Mouse (Mus musculus) liver, postnatal 0 days (tissue): ENCODE measurements around the gene Gm33543.

ENCODE experiments used
- CTCF ChIP-seq: sonication (generic); IDR thresholded peaks from 2 replicates; pipeline ENCODE4 v1.5.1; 2016; ENCODE audit warnings: antibody characterized with exemption, low read depth
- EP300 ChIP-seq: IDR thresholded peaks from 2 replicates; pipeline ENCODE4 v1.6.1; 2016; ENCODE audit warnings: antibody characterized with exemption, low read depth, mild to moderate bottlenecking

GRCm38 (mm10) chr10:95846739-95847138, 4.0 kb upstream of the Gm33543 start:
- TF ChIP-seq EP300 (no peak), CTCF (no peak)
